Mouse (Mus musculus): Measurements from ENCODE around the gene Rnf212. TPM values are rescaled to one million over a fixed set of nuclear protein-coding genes. Genes with fewer than 3 reads are reported as not detected.

The Rnf212 gene
- polyA plus RNA-seq, 1 experiment from 2014 or later = not detected

GRCm38 (mm10) chr5:108708981-108709731 is 65.6 kb downstream of the Rnf212 start:
- Histone ChIP-seq H3K9me3 (replicated peaks) (no peaks in the 10 kb centered on the region), H3K9ac (no peak overlapping the region), H3K27ac (no peak overlapping the region), H3K4me1 (0 out of 2 replicates have a peak, but pooled peaks cover 5% of the 10 kb centered on the region), H3K36me3 (peaks cover 42% of the 10 kb centered on the region), H3K4me2 (no peak overlapping the region), H3K4me3 (replicated peaks) (no peak overlapping the region), H3K27me3 (no peaks in the 10 kb centered on the region)
- WGBS = 42% methylated on average over 6 of the region's 6 CpGs
- 0 out of 2 replicates have a peak, but pooled peaks have one; percentile 15 for ATAC-seq (replicated peaks; ENCODE audit: low FRiP score)

- Histone ChIP-seq H3K27me3 (no peaks in the 10 kb centered on the region), H3K27ac (no peak overlapping the region), H3K9ac (no peak overlapping the region), H3K9me3 (replicated peaks) (no peaks in the 10 kb centered on the region), H3K4me3 (replicated peaks) (no peak overlapping the region), H3K4me2 (no peak overlapping the region), H3K4me1 (peaks cover 9% of the 10 kb centered on the region), H3K36me3 (peaks cover 42% of the 10 kb centered on the region)
- ATAC-seq (replicated peaks; ENCODE audit: low FRiP score) = no peak
- 88% methylated on average over 1 of the region's 1 CpGs for WGBS
These were observed 66.4 kb downstream of the Rnf212 start for GRCm38 (mm10) chr5:108708419-108708818.

GRCm38 (mm10) chr5:108707758-108708157 is 67.0 kb downstream of the Rnf212 start:
- no peak for ATAC-seq (replicated peaks; ENCODE audit: low FRiP score)
- WGBS = 88% methylated on average over 2 of the region's 2 CpGs

GRCm38 (mm10) chr5:108703754-108704626 is 70.8 kb downstream of the Rnf212 start:
- Histone ChIP-seq H3K4me1 (peaks cover 51% of the 10 kb centered on the region), H3K27ac (no peak overlapping the region), H3K9me3 (replicated peaks) (no peaks in the 10 kb centered on the region), H3K36me3 (peaks cover 42% of the 10 kb centered on the region), H3K27me3 (no peaks in the 10 kb centered on the region), H3K9ac (no peak overlapping the region), H3K4me3 (replicated peaks) (no peak overlapping the region), H3K4me2 (no peak overlapping the region)
- 66% methylated on average over 12 of the region's 12 CpGs for WGBS
- no peak; the same call in 1 of the 2 replicates for ATAC-seq (replicated peaks; ENCODE audit: low FRiP score)

More at GRCm38 (mm10) chr5:108707758-108708157, 67.0 kb downstream of the Rnf212 start:
- Histone ChIP-seq H3K9ac (no peak overlapping the region), H3K27me3 (no peaks in the 10 kb centered on the region), H3K4me3 (replicated peaks) (no peak overlapping the region), H3K27ac (no peak overlapping the region), H3K36me3 (peaks cover 42% of the 10 kb centered on the region), H3K4me1 (peaks cover 15% of the 10 kb centered on the region), H3K9me3 (replicated peaks) (no peaks in the 10 kb centered on the region), H3K4me2 (no peak overlapping the region)

- Histone ChIP-seq H3K4me1 (peaks cover 72% of the 10 kb centered on the region), H3K9me3 (replicated peaks) (no peaks in the 10 kb centered on the region), H3K36me3 (peaks cover 22% of the 10 kb centered on the region), H3K4me3 (replicated peaks) (no peak overlapping the region), H3K9ac (no peak overlapping the region), H3K27ac (peak overlapping the region; percentile 62), H3K4me2 (peak overlapping the region; percentile 24; the same call in 1 of the 2 replicates), H3K27me3 (no peaks in the 10 kb centered on the region)
- WGBS = 40% methylated on average over 10 of the region's 10 CpGs
- ATAC-seq (replicated peaks; ENCODE audit: low FRiP score) = peak; percentile 57
These were observed 73.3 kb downstream of the Rnf212 start for GRCm38 (mm10) chr5:108701341-108702021.

GRCm38 (mm10) chr5:108700346-108700745 is 74.4 kb downstream of the Rnf212 start:
- no peak overlapping the region for H3K9ac ChIP-seq
- H3K9me3 ChIP-seq (replicated peaks) = no peaks in the 10 kb centered on the region
- WGBS = 30% methylated on average over 3 of the region's 3 CpGs
- peaks cover 10% of the 10 kb centered on the region for H3K36me3 ChIP-seq
- H3K4me3 ChIP-seq (replicated peaks) = no peak overlapping the region
- H3K27ac ChIP-seq = peak overlapping the region; percentile 62
- ATAC-seq (replicated peaks; ENCODE audit: low FRiP score) = 0 out of 2 replicates have a peak, but pooled peaks have one; percentile 9
- no peaks in the 10 kb centered on the region for H3K27me3 ChIP-seq
- peaks cover 84% of the 10 kb centered on the region for H3K4me1 ChIP-seq
- H3K4me2 ChIP-seq = no peak overlapping the region

GRCm38 (mm10) chr5:108697341-108697753 is 77.4 kb downstream of the Rnf212 start:
- 27% methylated on average over 4 of the region's 4 CpGs for WGBS
- Histone ChIP-seq H3K9ac (no peak overlapping the region), H3K4me2 (no peak overlapping the region), H3K4me3 (replicated peaks) (no peak overlapping the region), H3K9me3 (replicated peaks) (no peaks in the 10 kb centered on the region), H3K36me3 (no peaks in the 10 kb centered on the region), H3K4me1 (peaks cover 84% of the 10 kb centered on the region), H3K27me3 (no peaks in the 10 kb centered on the region), H3K27ac (no peak overlapping the region)
- ATAC-seq (replicated peaks; ENCODE audit: low FRiP score) = no peak

GRCm38 (mm10) chr5:108696542-108696941 is 78.2 kb downstream of the Rnf212 start:
- peaks cover 84% of the 10 kb centered on the region for H3K4me1 ChIP-seq
- 69% methylated on average over 3 of the region's 3 CpGs for WGBS
- H3K27ac ChIP-seq = no peak overlapping the region
- H3K4me2 ChIP-seq = no peak overlapping the region
- no peak overlapping the region for H3K9ac ChIP-seq
- no peaks in the 10 kb centered on the region for H3K9me3 ChIP-seq (replicated peaks)
- ATAC-seq (replicated peaks; ENCODE audit: low FRiP score) = no peak
- H3K36me3 ChIP-seq = no peaks in the 10 kb centered on the region
- H3K4me3 ChIP-seq (replicated peaks) = no peak overlapping the region
- H3K27me3 ChIP-seq = no peaks in the 10 kb centered on the region

GRCm38 (mm10) chr5:108695861-108696260 is 78.9 kb downstream of the Rnf212 start:
- no peaks in the 10 kb centered on the region for H3K9me3 ChIP-seq (replicated peaks)
- 97% methylated on average over 12 of the region's 12 CpGs for WGBS
- H3K27me3 ChIP-seq = no peaks in the 10 kb centered on the region
- no peaks in the 10 kb centered on the region for H3K36me3 ChIP-seq
- H3K4me2 ChIP-seq = peak overlapping the region; percentile 85
- ATAC-seq (replicated peaks; ENCODE audit: low FRiP score) = no peak
- no peak overlapping the region for H3K27ac ChIP-seq
- peak overlapping the region; percentile 87; the same call in 1 of the 2 replicates for H3K4me3 ChIP-seq (replicated peaks)
- peaks cover 78% of the 10 kb centered on the region for H3K4me1 ChIP-seq
- H3K9ac ChIP-seq = no peak overlapping the region

GRCm38 (mm10) chr5:108694352-108695261 is 80.2 kb downstream of the Rnf212 start:
- H3K27ac ChIP-seq = peak overlapping the region; percentile 75
- H3K9ac ChIP-seq = peak overlapping the region; percentile 79
- H3K27me3 ChIP-seq = no peaks in the 10 kb centered on the region
- H3K4me1 ChIP-seq = peaks cover 66% of the 10 kb centered on the region
- no peaks in the 10 kb centered on the region for H3K36me3 ChIP-seq
- H3K9me3 ChIP-seq (replicated peaks) = no peaks in the 10 kb centered on the region
- 1% methylated on average over 84 of the region's 99 CpGs for WGBS
- peak overlapping the region; percentile 85 for H3K4me2 ChIP-seq
- peak overlapping the region; percentile 87 for H3K4me3 ChIP-seq (replicated peaks)
- peak; percentile 55 for ATAC-seq (replicated peaks; ENCODE audit: low FRiP score)

GRCm38 (mm10) chr5:108693872-108694288 is 80.9 kb downstream of the Rnf212 start:
- 2% methylated on average over 42 of the region's 43 CpGs for WGBS
- Histone ChIP-seq H3K27ac (peak overlapping the region; percentile 75; the same call in 1 of the 2 replicates), H3K4me2 (peak overlapping the region; percentile 85), H3K4me1 (peaks cover 60% of the 10 kb centered on the region), H3K9me3 (replicated peaks) (no peaks in the 10 kb centered on the region), H3K27me3 (no peaks in the 10 kb centered on the region), H3K36me3 (no peaks in the 10 kb centered on the region), H3K4me3 (replicated peaks) (peak overlapping the region; percentile 87), H3K9ac (peak overlapping the region; percentile 79)
- ATAC-seq (replicated peaks; ENCODE audit: low FRiP score) = peak; percentile 94

All from kidney, embryonic 15.5 days (tissue).